ENCODE assay signal across 17 mouse cellular contexts in the genomic region with DNA sequence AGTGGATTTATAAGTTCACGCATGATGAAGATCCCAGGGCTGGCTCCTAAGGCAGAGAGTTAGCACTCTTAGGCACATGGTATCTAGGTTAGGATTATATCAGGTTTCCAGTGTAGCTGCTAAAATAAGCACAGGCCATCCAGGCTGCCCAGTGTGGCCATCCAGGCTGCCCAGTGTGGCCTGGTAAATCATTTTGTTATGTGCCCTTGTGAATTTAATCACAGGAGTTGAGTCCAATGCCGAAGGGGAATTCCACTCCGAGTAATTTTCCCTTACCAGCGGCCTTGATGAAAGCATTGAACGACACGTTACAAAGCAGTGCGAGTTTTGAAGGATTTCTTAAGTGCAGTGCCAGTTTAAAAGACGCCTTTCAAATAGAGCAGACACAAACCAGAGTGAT.
DNase-seq lines count a peak whose midpoint lies in the region; ATAC-seq and TF ChIP-seq lines count a peak whose summit lies in the region.
"Had no signal": no experiment of that assay in that cellular context is flagged by ENCODE, and none has a peak within 500 bp of the region (broad histone marks: within the 10 kb centered on the region; RNA-seq: fewer than 3 reads in every experiment).

No protein-coding gene starts in this region.

- no peak overlapping the region for H3K27ac ChIP-seq in kidney, embryonic 14.5 days (ENCODE audit: low read depth, low read length)
- peak overlapping the region; percentile 75 to 76 for H3K27ac ChIP-seq in heart, embryonic 14.5 days (replicated peaks in 1 of 2; ENCODE audit: control insufficient read depth in 1 of 2, insufficient read depth in 1 of 2, low read depth in 2 of 2, low read length in 2 of 2)
- H3K27ac ChIP-seq in intestine, embryonic 16.5 days (ENCODE audit: low read length): no peak overlapping the region
- H3K27ac ChIP-seq in intestine, postnatal 0 days (ENCODE audit: low read depth, low read length): no peak overlapping the region
- H3K27ac ChIP-seq: forebrain, embryonic 12.5 days; kidney, postnatal 0 days had no signal

- no peak overlapping the region for H3K4me2 ChIP-seq in kidney, embryonic 14.5 days (replicated peaks; ENCODE audit: low read depth, low read length)
- H3K4me2 ChIP-seq in heart, embryonic 14.5 days (ENCODE audit: low read length): no peak overlapping the region
- no peak overlapping the region for H3K4me2 ChIP-seq in intestine, embryonic 16.5 days (ENCODE audit: low read depth, low read length)
- no peak overlapping the region for H3K4me2 ChIP-seq in intestine, postnatal 0 days (replicated peaks; ENCODE audit: low read depth)
- H3K4me2 ChIP-seq: forebrain, embryonic 12.5 days; midbrain, embryonic 11.5 days had no signal

- no peak overlapping the region for H3K4me3 ChIP-seq in kidney, embryonic 14.5 days (ENCODE audit: low read length)
- no peak overlapping the region for H3K4me3 ChIP-seq in heart, embryonic 14.5 days (ENCODE audit: control insufficient read depth in 1 of 2, insufficient read depth in 1 of 2, low read depth in 1 of 2, low read length in 2 of 2)
- H3K4me3 ChIP-seq in intestine, embryonic 16.5 days (ENCODE audit: low read length): no peak overlapping the region
- no peak overlapping the region for H3K4me3 ChIP-seq in intestine, postnatal 0 days (ENCODE audit: low read depth, low read length)
- H3K4me3 ChIP-seq: forebrain, embryonic 12.5 days had no signal

- no peak for TF ChIP-seq CTCF in intestine, postnatal 0 days (IDR thresholded peaks at IDR 0.05; ENCODE audit: low read depth)

- WGBS in kidney, embryonic 14.5 days: 90% methylated on average over 8 of the region's 8 CpGs
- 41% methylated on average over 8 of the region's 8 CpGs for WGBS in heart, embryonic 14.5 days
- whole genome bisulfite sequencing in intestine, embryonic 16.5 days: 90% methylated on average over 8 of the region's 8 CpGs
- 91% methylated on average over 8 of the region's 8 CpGs for WGBS in intestine, postnatal 0 days

- DNase-seq in heart, adult 11 months: peak; percentile 94
- no peak for DNase-seq in heart, adult 8-10 months (ENCODE audit: low spot score)
- DNase-seq in kidney, adult 8-10 months: peak; percentile 25 to 60
- no peak for DNase-seq in cerebellum, postnatal 4 days (ENCODE audit: low spot score in 2 of 2)
- DNase-seq: cerebellum, adult 8-10 months; liver; lung, adult 18-20 months; lung, postnatal 4 days; thymus, postnatal 4 days had no signal

- H3K27me3 ChIP-seq in kidney, embryonic 14.5 days (ENCODE audit: control insufficient read depth, insufficient read depth, low read length): no peaks in the 10 kb centered on the region
- H3K27me3 ChIP-seq in heart, embryonic 14.5 days (ENCODE audit: control insufficient read depth, insufficient read depth, low read length): no peaks in the 10 kb centered on the region
- H3K27me3 ChIP-seq in intestine, embryonic 16.5 days (replicated peaks; ENCODE audit: control insufficient read depth, insufficient read depth, low read length): no peaks in the 10 kb centered on the region
- H3K27me3 ChIP-seq in intestine, postnatal 0 days (replicated peaks; ENCODE audit: control insufficient read depth, insufficient read depth, low read length): no peaks in the 10 kb centered on the region
- H3K27me3 ChIP-seq: forebrain, embryonic 12.5 days; Patski had no signal

- no peak for ATAC-seq in kidney, embryonic 14.5 days (ENCODE audit: low FRiP score, low TSS enrichment)
- ATAC-seq in heart, embryonic 14.5 days (ENCODE audit: insufficient number of reproducible peaks, insufficient read depth, low FRiP score, low read depth): peak; percentile 54; the same call in 1 of the 2 replicates
- no peak for ATAC-seq in intestine, embryonic 16.5 days
- ATAC-seq in intestine, postnatal 0 days: no peak
- ATAC-seq: Patski had no signal

- no peak overlapping the region for H3K9ac ChIP-seq in kidney, embryonic 14.5 days (ENCODE audit: low read depth, low read length)
- H3K9ac ChIP-seq in heart, embryonic 14.5 days (ENCODE audit: low read length): no peak overlapping the region
- H3K9ac ChIP-seq in intestine, embryonic 16.5 days (ENCODE audit: low read depth, low read length): no peak overlapping the region
- no peak overlapping the region for H3K9ac ChIP-seq in intestine, postnatal 0 days (ENCODE audit: low read depth, low read length)
- H3K9ac ChIP-seq: forebrain, embryonic 12.5 days had no signal

- H3K9me3 ChIP-seq in kidney, embryonic 14.5 days (ENCODE audit: control insufficient read depth, low read length): no peaks in the 10 kb centered on the region
- H3K9me3 ChIP-seq in heart, embryonic 14.5 days (ENCODE audit: control insufficient read depth, low read length): no peaks in the 10 kb centered on the region
- H3K9me3 ChIP-seq in intestine, embryonic 16.5 days (ENCODE audit: control insufficient read depth, low read length): no peaks in the 10 kb centered on the region
- no peaks in the 10 kb centered on the region for H3K9me3 ChIP-seq in intestine, postnatal 0 days (ENCODE audit: control insufficient read depth)
- H3K9me3 ChIP-seq: forebrain, embryonic 12.5 days had no signal

- H3K36me3 ChIP-seq in kidney, embryonic 14.5 days (ENCODE audit: control insufficient read depth, insufficient read depth, low read length): peaks cover 14% of the 10 kb centered on the region; the same call in 1 of the 2 replicates
- peaks cover 36% of the 10 kb centered on the region for H3K36me3 ChIP-seq in heart, embryonic 14.5 days (ENCODE audit: control insufficient read depth, insufficient read depth, low read length)
- no peaks in the 10 kb centered on the region for H3K36me3 ChIP-seq in intestine, embryonic 16.5 days (ENCODE audit: control insufficient read depth, insufficient read depth, low read length)
- H3K36me3 ChIP-seq in intestine, postnatal 0 days (ENCODE audit: control insufficient read depth, insufficient read depth): peaks cover 19% of the 10 kb centered on the region
- H3K36me3 ChIP-seq: forebrain, embryonic 12.5 days had no signal

- H3K4me1 ChIP-seq in kidney, embryonic 14.5 days (ENCODE audit: control insufficient read depth, insufficient read depth, low read length): no peaks in the 10 kb centered on the region
- peaks cover 5 to 38% of the 10 kb centered on the region in 2 experiments for H3K4me1 ChIP-seq in heart, embryonic 14.5 days (ENCODE audit: control insufficient read depth in 2 of 2, insufficient read depth in 2 of 2, low read length in 2 of 2)
- no peaks in the 10 kb centered on the region for H3K4me1 ChIP-seq in intestine, embryonic 16.5 days (ENCODE audit: control insufficient read depth, insufficient read depth, low read length)
- no peaks in the 10 kb centered on the region; the same call in 1 of the 2 replicates for H3K4me1 ChIP-seq in intestine, postnatal 0 days (replicated peaks; ENCODE audit: control insufficient read depth, insufficient read depth, low read length)
- H3K4me1 ChIP-seq: forebrain, embryonic 12.5 days had no signal

Comparison
In these comparisons a context has a peak if more than half of its experiments do, and no peak if none do; other contexts are left out.
1. DNase-seq: peak in heart, adult 11 months (single experiment) and kidney, adult 8-10 months (2 of 2); none in heart, adult 8-10 months (single experiment) and cerebellum, postnatal 4 days (0 of 2).
2. H3K27ac ChIP-seq: peak in heart, embryonic 14.5 days (2 of 2); none in kidney, embryonic 14.5 days (single experiment), intestine, embryonic 16.5 days (single experiment) and intestine, postnatal 0 days (single experiment).